Mouse (Mus musculus) forebrain, postnatal 0 days (tissue): ENCODE measurements around the gene Zfp217. TPM values are rescaled to one million over a fixed set of nuclear protein-coding genes. Genes with fewer than 3 reads are reported as not detected.

Source experiments
- ATAC-seq: fragments of 200-750 bp; cut with Nextera tagmentation; 2 replicates; pipeline ENCODE4 v1.8.0; 2017; ENCODE audit warnings: mild to moderate bottlenecking, moderate library complexity
- DNase-seq: peaks from one replicate; pipeline ENCODE4 v3.0.0-alpha.2; 2015
- H3K27ac ChIP-seq: fragments of 300-500 bp; sonication (generic); 2 replicates; pipeline ENCODE4 v1.5.1; 2014; ENCODE audit warnings: low read depth, mild to moderate bottlenecking, antibody characterized with exemption, low read length, moderate library complexity, mixed read lengths
- H3K27me3 ChIP-seq: fragments of 300-500 bp; sonication (generic); 2 replicates; pipeline ENCODE4 v1.6.1; 2014; ENCODE audit warnings: mild to moderate bottlenecking, low read length, mixed read lengths; ENCODE audit not compliant: insufficient read depth
- H3K36me3 ChIP-seq: fragments of 300-500 bp; sonication (generic); 2 replicates; pipeline ENCODE4 v1.6.1; 2014; ENCODE audit warnings: mild to moderate bottlenecking, moderate library complexity; ENCODE audit not compliant: insufficient read depth
- H3K4me1 ChIP-seq: fragments of 300-500 bp; sonication (generic); 2 replicates; pipeline ENCODE4 v1.6.1; 2014; ENCODE audit warnings: antibody characterized with exemption; ENCODE audit not compliant: insufficient read depth
- H3K4me2 ChIP-seq: fragments of 300-500 bp; sonication (generic); 2 replicates; pipeline ENCODE4 v1.6.1; 2014; ENCODE audit warnings: low read depth, mild to moderate bottlenecking, moderate library complexity
- H3K4me3 ChIP-seq: fragments of 300-500 bp; sonication (generic); 2 replicates; pipeline ENCODE4 v1.5.1; 2014; ENCODE audit warnings: low read depth, low read length, mixed read lengths
- H3K9ac ChIP-seq: fragments of 300-500 bp; sonication (generic); 2 replicates; pipeline ENCODE4 v1.6.1; 2014; ENCODE audit warnings: mild to moderate bottlenecking
- H3K9me3 ChIP-seq: fragments of 300-500 bp; sonication (generic); 2 replicates; pipeline ENCODE4 v1.6.1; 2016; ENCODE audit warnings: low read length
- CTCF ChIP-seq: sonication (generic); IDR thresholded peaks from 2 replicates; pipeline ENCODE4 v1.5.1; 2016; ENCODE audit warnings: antibody characterized with exemption, control low read depth, low read depth
- WGBS: fragments of 180-500 bp; shearing (Covaris S2); extraction: QIAGEN DNeasy Blood & Tissue Kit; methylation state at CpG from one replicate; pipeline ENCODE4 v1.1.7; 2014; 5-methylcytosine and 5-hydroxymethylcytosine counted together
- polyA plus RNA-seq: library from polyadenylated mRNA; unstranded; fragments of >200 nt; fragmentation: Nextera tagmentation; extraction: Ambion mirVana; gene quantifications from 2 replicates; pipeline ENCODE4 v1.2.1, GENCODE M21; 2015
- total RNA-seq: library from RNA; depleted of rRNA; stranded (reverse); fragments of >200 nt; gene quantifications from 2 replicates; pipeline ENCODE4 v1.2.3, GENCODE M21; 2014

Gene Zfp217
- total and polyA plus RNA-seq, 2 experiments from 2014 or later: 0.64 to 3.3 TPM

GRCm38 (mm10) chr2:170129248-170129922, 18.5 kb downstream of the Zfp217 start:
- Histone ChIP-seq H3K9me3 (no peaks in the 10 kb centered on the region), H3K9ac (no peak overlapping the region), H3K4me1 (no peaks in the 10 kb centered on the region), H3K4me2 (peak overlapping the region; percentile 66), H3K4me3 (no peak overlapping the region; the same call in 1 of the 2 replicates), H3K27ac (no peak overlapping the region), H3K36me3 (no peaks in the 10 kb centered on the region), H3K27me3 (no peaks in the 10 kb centered on the region)
- no peak for TF ChIP-seq CTCF
- no peak for ATAC-seq
- DNase-seq: no peak
- 22% methylated on average over 5 of the region's 5 CpGs for WGBS

GRCm38 (mm10) chr2:170128461-170129247, 19.2 kb downstream of the Zfp217 start:
- 28% methylated on average over 7 of the region's 7 CpGs for WGBS
- Histone ChIP-seq H3K27me3 (no peaks in the 10 kb centered on the region), H3K9me3 (no peaks in the 10 kb centered on the region), H3K4me1 (no peaks in the 10 kb centered on the region), H3K9ac (no peak overlapping the region), H3K36me3 (no peaks in the 10 kb centered on the region), H3K27ac (no peak overlapping the region), H3K4me2 (no peak overlapping the region), H3K4me3 (no peak overlapping the region)
- DNase-seq: no peak
- TF ChIP-seq CTCF: no peak
- ATAC-seq: no peak

- ATAC-seq: no peak
- Histone ChIP-seq H3K27ac (no peak overlapping the region), H3K4me2 (no peak overlapping the region), H3K9me3 (no peaks in the 10 kb centered on the region), H3K4me3 (no peak overlapping the region), H3K9ac (no peak overlapping the region), H3K36me3 (no peaks in the 10 kb centered on the region), H3K27me3 (no peaks in the 10 kb centered on the region), H3K4me1 (no peaks in the 10 kb centered on the region)
- no peak for TF ChIP-seq CTCF
- DNase-seq: no peak
- 31% methylated on average over 3 of the region's 3 CpGs for WGBS
Observed at GRCm38 (mm10) chr2:170127523-170127922, 20.4 kb downstream of the Zfp217 start.

- 81% methylated on average over 1 of the region's 1 CpGs for WGBS
- H3K4me2 ChIP-seq: no peak overlapping the region
- H3K27me3 ChIP-seq: no peaks in the 10 kb centered on the region
- H3K4me3 ChIP-seq: no peak overlapping the region
- no peaks in the 10 kb centered on the region for H3K4me1 ChIP-seq
- ATAC-seq: no peak
- no peak for DNase-seq
- no peaks in the 10 kb centered on the region for H3K9me3 ChIP-seq
- TF ChIP-seq CTCF: no peak
- no peaks in the 10 kb centered on the region for H3K36me3 ChIP-seq
- no peak overlapping the region for H3K27ac ChIP-seq
- H3K9ac ChIP-seq: no peak overlapping the region
Observed at GRCm38 (mm10) chr2:170126266-170126665, 21.6 kb downstream of the Zfp217 start.

- no peak for DNase-seq
- H3K36me3 ChIP-seq: peaks cover 17% of the 10 kb centered on the region
- H3K4me1 ChIP-seq: no peaks in the 10 kb centered on the region
- ATAC-seq: no peak
- H3K9me3 ChIP-seq: no peaks in the 10 kb centered on the region
- no peak overlapping the region for H3K9ac ChIP-seq
- TF ChIP-seq CTCF: no peak
- 93% methylated on average over 7 of the region's 7 CpGs for WGBS
- no peak overlapping the region for H3K4me2 ChIP-seq
- H3K4me3 ChIP-seq: no peak overlapping the region
- H3K27me3 ChIP-seq: no peaks in the 10 kb centered on the region
- no peak overlapping the region for H3K27ac ChIP-seq
Observed at GRCm38 (mm10) chr2:170122197-170122596, 25.7 kb downstream of the Zfp217 start.

- H3K9me3 ChIP-seq: no peaks in the 10 kb centered on the region
- peaks cover 17% of the 10 kb centered on the region for H3K36me3 ChIP-seq
- H3K4me3 ChIP-seq: no peak overlapping the region
- H3K4me1 ChIP-seq: no peaks in the 10 kb centered on the region
- no peaks in the 10 kb centered on the region for H3K27me3 ChIP-seq
- WGBS: 90% methylated on average over 19 of the region's 19 CpGs
- no peak for TF ChIP-seq CTCF
- DNase-seq (no peak), ATAC-seq (no peak)
- H3K4me2 ChIP-seq: no peak overlapping the region
- no peak overlapping the region for H3K9ac ChIP-seq
- no peak overlapping the region for H3K27ac ChIP-seq
Observed at GRCm38 (mm10) chr2:170120139-170121027, 27.5 kb downstream of the Zfp217 start.
